Mouse (Mus musculus) MEL (cell line): Measurements from ENCODE around the gene Trpm2. TPM values are rescaled to one million over a fixed set of nuclear protein-coding genes. Genes with fewer than 3 reads are reported as not detected.
"Not testable (repeated sequence)": the region's sequence is repeated elsewhere in the genome, so short reads cannot be mapped to it uniquely, and the experiment has no call there.

Experiments used
- DNase-seq: peaks from one replicate; pipeline ENCODE4 v3.0.0; 2011; ENCODE audit warnings: low read depth, low spot score
- H3K27ac ChIP-seq: 2 replicates; pipeline ENCODE4 v1.5.1; 2012; ENCODE audit warnings: low read depth, mild to moderate bottlenecking, control low read depth, low read length, moderate library complexity; ENCODE audit not compliant: control insufficient read depth
- H3K27me3 ChIP-seq, 2 experiments: fragments of 150-350 bp in 1 of 2; sonication (generic) in 1 of 2; 2 replicates each; pipeline ENCODE4 v1.6.1; 2012; ENCODE audit warnings: low read length in 2 of 2, mild to moderate bottlenecking in 2 of 2, improper control_type of control experiment in 1 of 2, moderate library complexity in 1 of 2; ENCODE audit not compliant: insufficient read depth in 2 of 2, control insufficient read depth in 1 of 2
- H3K36me3 ChIP-seq, 2 experiments: 2 replicates each; pipeline ENCODE4 v1.6.1; 2012 to 2014; ENCODE audit warnings: low read length in 2 of 2, improper control_type of control experiment in 1 of 2, inconsistent platforms in 1 of 2, mild to moderate bottlenecking in 1 of 2; ENCODE audit not compliant: insufficient read depth in 2 of 2, control insufficient read depth in 1 of 2
- H3K4me1 ChIP-seq, 2 experiments: fragments of 150-350 bp in 1 of 2; sonication (generic) in 1 of 2; 2 replicates each; pipeline ENCODE4 v1.6.1; 2012; ENCODE audit warnings: low read length in 2 of 2, improper control_type of control experiment in 1 of 2, mild to moderate bottlenecking in 1 of 2; ENCODE audit not compliant: insufficient read depth in 2 of 2, control insufficient read depth in 1 of 2
- H3K4me3 ChIP-seq, 2 experiments: fragments of 150-350 bp in 1 of 2; sonication (generic) in 1 of 2; 2 replicates each; pipeline ENCODE4 v1.5.1; 2012; ENCODE audit warnings: low read depth in 2 of 2, low read length in 2 of 2, mild to moderate bottlenecking in 2 of 2, moderate library complexity in 2 of 2, control low read depth in 1 of 2, improper control_type of control experiment in 1 of 2; ENCODE audit not compliant: control insufficient read depth in 1 of 2, insufficient read depth in 1 of 2
- H3K79me2 ChIP-seq: 2 replicates; pipeline ENCODE4 v1.6.1; 2012; ENCODE audit warnings: mild to moderate bottlenecking, low read length, moderate library complexity; ENCODE audit not compliant: control insufficient read depth, poor library complexity, insufficient read depth
- H3K9ac ChIP-seq: 2 replicates; pipeline ENCODE4 v1.6.1; 2012; ENCODE audit warnings: low read depth, mild to moderate bottlenecking, control low read depth, low read length, moderate library complexity; ENCODE audit not compliant: control insufficient read depth, poor library complexity, severe bottlenecking
- H3K9me3 ChIP-seq: fragments of 150-350 bp; sonication (generic); replicated peaks from 2 replicates; pipeline ENCODE4 v1.6.1; 2012; ENCODE audit warnings: mild to moderate bottlenecking, low read length, improper control_type of control experiment, moderate library complexity; ENCODE audit not compliant: insufficient read depth
- CHD1 ChIP-seq: IDR thresholded peaks from 2 replicates; pipeline ENCODE4 v1.6.1; 2012; ENCODE audit warnings: low read depth, mild to moderate bottlenecking, inconsistent platforms, low read length, improper control_type of control experiment
- CHD2 ChIP-seq: IDR thresholded peaks from 2 replicates; pipeline ENCODE4 v1.6.1; 2011; ENCODE audit warnings: low read length, improper control_type of control experiment
- CTCF ChIP-seq, 3 experiments: IDR thresholded peaks in 2 of 3; conservative IDR thresholded peaks in 1 of 3; 2 replicates each; pipeline ENCODE4 v1.5.1; 2011 to 2012; ENCODE audit warnings: low read length in 3 of 3, low read depth in 2 of 3, mild to moderate bottlenecking in 2 of 3, improper control_type of control experiment in 1 of 3, inconsistent platforms in 1 of 3, mixed read lengths in 1 of 3, moderate library complexity in 1 of 3; ENCODE audit not compliant: control insufficient read depth in 1 of 3, insufficient read depth in 1 of 3, poor library complexity in 1 of 3, severe bottlenecking in 1 of 3
- ELF1 ChIP-seq: IDR thresholded peaks from 2 replicates; pipeline ENCODE4 v1.6.1; 2014; ENCODE audit warnings: low read depth, mild to moderate bottlenecking, inconsistent platforms, low read length, improper control_type of control experiment, moderate library complexity
- EP300 ChIP-seq, 2 experiments: IDR thresholded peaks; 2 replicates each; pipeline ENCODE4 v1.6.1; 2011; ENCODE audit warnings: improper control_type of control experiment in 2 of 2, low read length in 2 of 2, low read depth in 1 of 2, mild to moderate bottlenecking in 1 of 2
- ETS1 ChIP-seq: IDR thresholded peaks from 2 replicates; pipeline ENCODE4 v1.6.1; 2012; ENCODE audit warnings: low read depth, mild to moderate bottlenecking, inconsistent platforms, low read length, improper control_type of control experiment, moderate library complexity
- GABPA ChIP-seq: IDR thresholded peaks from 2 replicates; pipeline ENCODE4 v1.6.1; 2012; ENCODE audit warnings: low read depth, mild to moderate bottlenecking, inconsistent platforms, low read length, improper control_type of control experiment, moderate library complexity
- GATA1 ChIP-seq: IDR thresholded peaks from 2 replicates; pipeline ENCODE4 v1.6.1; 2011; ENCODE audit warnings: low read depth, low read length, improper control_type of control experiment
- HCFC1 ChIP-seq: IDR thresholded peaks from 2 replicates; pipeline ENCODE4 v1.6.1; 2012; ENCODE audit warnings: low read depth, mild to moderate bottlenecking, inconsistent platforms, low read length, improper control_type of control experiment, moderate library complexity
- JUND ChIP-seq: IDR thresholded peaks from 2 replicates; pipeline ENCODE4 v1.6.1; 2011; ENCODE audit warnings: low read depth, mild to moderate bottlenecking, improper control_type of control experiment, low read length
- MAFK ChIP-seq: IDR thresholded peaks from 2 replicates; pipeline ENCODE4 v1.6.1; 2011; ENCODE audit warnings: low read depth, mild to moderate bottlenecking, low read length, improper control_type of control experiment, borderline replicate concordance
- MAX ChIP-seq: IDR thresholded peaks from 2 replicates; pipeline ENCODE4 v1.6.1; 2011; ENCODE audit warnings: low read length, improper control_type of control experiment
- MAZ ChIP-seq: IDR thresholded peaks from 2 replicates; pipeline ENCODE4 v1.6.1; 2012; ENCODE audit warnings: low read depth, mild to moderate bottlenecking, inconsistent platforms, low read length, improper control_type of control experiment
- MXI1 ChIP-seq: IDR thresholded peaks from 2 replicates; pipeline ENCODE4 v1.6.1; 2011; ENCODE audit warnings: mild to moderate bottlenecking, low read depth, low read length, improper control_type of control experiment
- POLR2A ChIP-seq, 2 experiments: IDR thresholded peaks; 2 replicates each; pipeline ENCODE4 v1.6.1; 2011 to 2012; ENCODE audit warnings: low read length in 2 of 2, mild to moderate bottlenecking in 2 of 2, control low read depth in 1 of 2, improper control_type of control experiment in 1 of 2, low read depth in 1 of 2, moderate library complexity in 1 of 2; ENCODE audit not compliant: control insufficient read depth in 1 of 2, insufficient read depth in 1 of 2, poor library complexity in 1 of 2
- POLR2AphosphoS5 ChIP-seq: IDR thresholded peaks from 2 replicates; pipeline ENCODE4 v1.6.1; 2012; ENCODE audit warnings: low read depth, borderline replicate concordance, mild to moderate bottlenecking, inconsistent platforms, low read length, moderate library complexity, mixed read lengths
- RAD21 ChIP-seq: IDR thresholded peaks from 2 replicates; pipeline ENCODE4 v1.6.1; 2011; ENCODE audit warnings: mild to moderate bottlenecking, low read depth, low read length, improper control_type of control experiment
- RCOR1 ChIP-seq: IDR thresholded peaks from 2 replicates; pipeline ENCODE4 v1.6.1; 2012; ENCODE audit warnings: low read depth, mild to moderate bottlenecking, inconsistent platforms, low read length, improper control_type of control experiment
- SIN3A ChIP-seq: IDR thresholded peaks from 2 replicates; pipeline ENCODE4 v1.6.1; 2012; ENCODE audit warnings: low read length, improper control_type of control experiment, inconsistent platforms
- SMC3 ChIP-seq: IDR thresholded peaks from 2 replicates; pipeline ENCODE4 v1.6.1; 2011; ENCODE audit warnings: low read depth, low read length, improper control_type of control experiment
- TAL1 ChIP-seq: IDR thresholded peaks from 2 replicates; pipeline ENCODE4 v1.6.1; 2012; ENCODE audit warnings: mild to moderate bottlenecking, inconsistent platforms, low read length, moderate library complexity, mixed read lengths
- TCF12 ChIP-seq: IDR thresholded peaks from 2 replicates; pipeline ENCODE4 v1.6.1; 2014; ENCODE audit warnings: low read depth, mild to moderate bottlenecking, inconsistent platforms, low read length, improper control_type of control experiment, moderate library complexity
- USF1 ChIP-seq: IDR thresholded peaks from 2 replicates; pipeline ENCODE4 v1.6.1; 2014; ENCODE audit warnings: low read depth, mild to moderate bottlenecking, inconsistent platforms, low read length, improper control_type of control experiment, moderate library complexity
- ZKSCAN1 ChIP-seq: IDR thresholded peaks from 2 replicates; pipeline ENCODE4 v1.6.1; 2012; ENCODE audit warnings: low read depth, mild to moderate bottlenecking, inconsistent platforms, low read length, improper control_type of control experiment, moderate library complexity
- polyA plus RNA-seq, 2 experiments: library from polyadenylated mRNA; stranded (reverse) in 1 of 2; unstranded in 1 of 2; fragments of >175 nt in 1 of 2; fragments of >200 nt in 1 of 2; gene quantifications; 2 replicates each; pipeline versions ENCODE4 v1.2.1 to v1.2.4; 2012; ENCODE audit warnings: low replicate concordance in 2 of 2, low read depth in 1 of 2; ENCODE audit not compliant: insufficient read length in 2 of 2, insufficient read depth in 1 of 2, missing spikeins in 1 of 2
- total RNA-seq: library from RNA; depleted of rRNA; stranded (reverse); fragments of 300-350 nt; gene quantifications from 2 replicates; pipeline ENCODE4 v1.2.3, GENCODE M21; 2012

Gene Trpm2
- total and polyA plus RNA-seq, 3 experiments, result 7.8 to 18.5 TPM; not detected in 1

GRCm38 (mm10) chr10:77950468-77950867 lies 19.9 kb downstream of the Trpm2 start:
- not testable (repeated sequence) for H3K36me3 ChIP-seq
- peak overlapping the region; percentile 57 to 97 for H3K4me3 ChIP-seq
- peak; percentile 68 for DNase-seq
- TF ChIP-seq HCFC1, result peak; percentile 52; the same call in 1 of the 2 replicates
- 0 out of 4 replicates have a peak, but pooled peaks of 1 of the 2 experiments have one; percentile 24 for TF ChIP-seq POLR2A (IDR thresholded peaks at IDR 0.05; ENCODE audit: control insufficient read depth in 1 of 2, insufficient read depth in 1 of 2, low read depth in 1 of 2, low read length in 2 of 2, poor library complexity in 1 of 2)
- TF ChIP-seq, all 39 proteins: peak for 2; not testable (repeated sequence) for 37
- H3K27me3 ChIP-seq, H3K4me1 ChIP-seq, H3K9me3 ChIP-seq, H3K79me2 ChIP-seq: not testable (repeated sequence)
- Histone ChIP-seq H3K27ac (peak overlapping the region; percentile 94), H3K9ac (peak overlapping the region; percentile 100)

- peak; percentile 87 for DNase-seq
- H3K4me1 ChIP-seq, result peaks cover 12 to 28% of the 10 kb centered on the region in 2 experiments; a peak in 3 of 4 replicates
- no peak overlapping the region for H3K4me3 ChIP-seq
- H3K36me3 ChIP-seq, result peaks cover 0 to 24% of the 10 kb centered on the region in 2 experiments; a peak in 2 of 4 replicates
- H3K9me3 ChIP-seq, result no peaks in the 10 kb centered on the region
- H3K27me3 ChIP-seq, result no peaks in the 10 kb centered on the region
- no peak overlapping the region; the same call in 1 of the 2 replicates for H3K9ac ChIP-seq
- TF ChIP-seq EP300 (IDR thresholded peaks at IDR 0.05; ENCODE audit: low read depth in 1 of 2, low read length in 2 of 2) (peak; percentile 70 to 73), SIN3A (no peak; the same call in 1 of the 2 replicates), TAL1 (peak; percentile 92), MXI1 (no peak), ELF1 (no peak), JUND (0 out of 2 replicates have a peak, but pooled peaks have one; percentile 23), RCOR1 (0 out of 2 replicates have a peak, but pooled peaks have one; percentile 29), TCF12 (peak; percentile 88), CTCF (IDR thresholded peaks at IDR 0.05 in 2 of 3, conservative IDR thresholded peaks at IDR 0.05 in 1 of 3; ENCODE audit: control insufficient read depth in 1 of 3, insufficient read depth in 1 of 3, low read depth in 2 of 3, low read length in 3 of 3, poor library complexity in 1 of 3, severe bottlenecking in 1 of 3) (no peak), MAFK (peak; percentile 16; the same call in 1 of the 2 replicates), ETS1 (peak; percentile 68), GATA1 (peak; percentile 81)
- H3K27ac ChIP-seq, result peak overlapping the region; percentile 87
- no peaks in the 10 kb centered on the region for H3K79me2 ChIP-seq
These were observed 30.7 kb downstream of the Trpm2 start for GRCm38 (mm10) chr10:77939685-77940084.

GRCm38 (mm10) chr10:77927375-77927774 lies 43.0 kb downstream of the Trpm2 start:
- Histone ChIP-seq H3K79me2 (no peaks in the 10 kb centered on the region), H3K36me3 (no peaks in the 10 kb centered on the region; a peak in 1 of 4 replicates), H3K4me1 (no peaks in the 10 kb centered on the region; a peak in 1 of 4 replicates), H3K27me3 (no peaks in the 10 kb centered on the region), H3K9ac (no peak overlapping the region), H3K9me3 (no peaks in the 10 kb centered on the region), H3K4me3 (no peak overlapping the region), H3K27ac (no peak overlapping the region)
- no peak for TF ChIP-seq MXI1
- no peak for TF ChIP-seq CHD2
- TF ChIP-seq SMC3, result no peak
- no peak for TF ChIP-seq CHD1
- TF ChIP-seq ETS1, result no peak
- no peak for TF ChIP-seq EP300 (IDR thresholded peaks at IDR 0.05; ENCODE audit: low read depth in 1 of 2, low read length in 2 of 2)
- no peak for TF ChIP-seq USF1
- TF ChIP-seq MAX, result no peak
- TF ChIP-seq RAD21, result no peak
- TF ChIP-seq ZKSCAN1, result no peak
- no peak for TF ChIP-seq POLR2AphosphoS5
- no peak for TF ChIP-seq POLR2A (IDR thresholded peaks at IDR 0.05; ENCODE audit: control insufficient read depth in 1 of 2, insufficient read depth in 1 of 2, low read depth in 1 of 2, low read length in 2 of 2, poor library complexity in 1 of 2)
- no peak for TF ChIP-seq HCFC1
- no peak for TF ChIP-seq GABPA
- no peak for TF ChIP-seq MAZ
- DNase-seq, result no peak
